Mouse (Mus musculus) urinary bladder, postnatal 10 days (tissue): ENCODE results near the gene Setd1b.
A peak's percentile ranks its signal among the peaks of the same experiment; 100 is the strongest.
"Not testable (repeated sequence)": the region's sequence is repeated elsewhere in the genome, so short reads cannot be mapped to it uniquely, and the experiment has no call there.

ENCODE experiments used
- DNase-seq: peaks from one replicate; pipeline ENCODE4 v3.0.0; 2022; ENCODE audit warnings: low spot score

Setd1b gene

GRCm38 (mm10) chr5:123162942-123163341, 20.9 kb downstream of the Setd1b start:
- DNase-seq, result no peak

GRCm38 (mm10) chr5:123166437-123166836, 24.4 kb downstream of the Setd1b start:
- no peak for DNase-seq

DNA sequence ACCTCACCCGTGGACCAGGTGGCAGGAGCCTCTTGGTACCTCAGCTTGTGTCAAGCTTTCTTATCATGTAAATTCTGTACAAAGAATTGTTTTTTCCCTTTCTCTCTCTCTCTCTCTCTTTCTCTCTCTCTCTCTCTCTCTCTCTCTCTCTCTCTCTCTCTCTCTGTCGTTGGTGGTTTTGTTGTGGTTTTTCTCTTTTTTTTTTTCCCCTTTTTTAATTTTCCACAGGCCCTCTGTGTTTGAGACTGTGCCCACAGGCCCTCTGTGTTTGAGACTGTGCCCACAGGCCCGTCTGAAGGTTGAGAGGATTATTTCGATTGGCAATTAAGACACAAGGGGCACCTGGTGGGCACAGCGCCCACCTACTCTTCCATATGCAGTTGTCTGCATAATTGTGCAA, 25.6 kb downstream of the Setd1b start:
- DNase-seq, result no peak

- DNase-seq, result no peak
These were observed 27.3 kb downstream of the Setd1b start, which contains the start of gene Psmd9 for GRCm38 (mm10) chr5:123169284-123169683. Psmd9 (plus strand) TSS chr5:123169413.

DNA sequence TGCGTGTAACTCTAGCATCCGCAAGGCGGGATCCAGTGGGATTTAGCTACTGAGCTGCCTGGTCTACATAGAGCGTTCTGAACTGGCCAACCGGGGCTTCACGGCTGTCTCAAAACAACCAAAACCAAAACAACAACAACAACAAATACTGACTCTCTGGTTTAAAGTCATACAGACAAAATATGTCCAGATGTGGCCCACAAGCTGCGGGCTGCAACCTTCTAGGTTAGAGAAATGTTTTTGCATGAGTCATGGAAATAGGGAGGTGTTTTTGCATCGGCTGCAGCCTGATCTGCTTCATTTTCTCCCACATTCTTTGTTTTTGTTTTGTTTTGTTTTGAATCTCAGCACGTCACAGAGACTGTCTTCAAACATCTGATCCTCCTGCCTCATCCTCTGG, 28.4 kb downstream of the Setd1b start:
- no peak for DNase-seq

DNA sequence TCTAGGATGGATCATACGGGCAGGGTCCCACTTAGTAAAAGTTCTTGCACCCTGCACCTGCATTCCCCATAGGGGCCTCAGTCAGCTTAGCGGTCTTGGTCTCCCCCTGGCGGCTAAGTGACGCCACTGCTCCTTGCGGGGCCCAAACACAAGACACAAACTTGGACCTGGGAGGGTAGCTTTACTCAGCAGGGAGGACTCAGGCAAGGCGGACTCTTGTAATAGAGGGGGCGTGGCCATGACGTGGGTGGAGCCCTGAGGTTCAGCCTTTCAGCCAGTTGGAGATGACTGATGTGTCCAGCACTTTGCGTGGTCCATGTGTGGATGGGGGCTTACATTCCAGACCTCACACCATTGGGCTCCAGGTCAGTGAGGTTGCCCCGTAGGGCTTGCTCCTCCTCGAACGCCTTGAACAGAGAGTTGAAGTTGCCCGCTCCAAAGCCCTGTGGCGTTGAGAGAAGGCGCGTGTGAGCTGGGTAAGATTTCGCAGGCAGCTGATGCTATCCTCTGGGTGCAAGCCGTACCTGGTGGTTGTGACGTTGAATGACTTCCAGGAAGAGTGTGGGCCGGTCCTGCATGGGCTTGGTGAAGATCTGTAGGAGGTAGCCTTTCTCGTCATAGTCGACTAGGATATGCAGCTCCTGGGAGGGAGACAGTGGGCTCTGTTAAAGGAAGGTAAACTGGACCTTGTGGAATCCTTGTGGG, 29.8 kb downstream of the Setd1b start:
- DNase-seq, result peak; percentile 75

- no peak for DNase-seq
These were observed 36.8 kb downstream of the Setd1b start for GRCm38 (mm10) chr5:123178792-123179191.

- no peak for DNase-seq
These were observed 38.4 kb downstream of the Setd1b start for GRCm38 (mm10) chr5:123180390-123180789.

- DNase-seq, result no peak
These were observed 39.5 kb downstream of the Setd1b start for GRCm38 (mm10) chr5:123181536-123181935.

DNA sequence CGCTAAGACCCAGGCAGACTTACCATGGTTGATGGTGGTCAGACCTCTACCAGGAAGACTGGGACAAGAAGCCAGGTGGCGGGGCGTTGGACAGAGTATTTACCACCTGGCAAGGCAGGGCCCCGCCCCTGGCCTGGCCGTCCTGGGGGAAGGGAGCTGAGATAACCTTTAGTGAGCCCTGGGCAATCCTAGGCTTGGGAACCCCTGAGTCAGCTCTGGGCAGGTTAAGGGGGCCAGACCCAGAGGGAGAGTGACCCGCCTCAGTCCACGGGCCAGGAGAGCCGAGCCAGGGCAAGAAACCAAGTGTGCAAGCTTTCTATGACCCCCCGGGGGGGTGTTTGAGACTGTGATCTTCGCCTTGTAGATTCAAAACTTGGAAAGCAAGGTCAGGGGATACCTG, 40.7 kb downstream of the Setd1b start, which contains the start of gene Hpd:
Gene Hpd, minus strand, starts transcription at position 77 of the 400 bp plus-strand sequence.
- DNase-seq, result no peak

DNA sequence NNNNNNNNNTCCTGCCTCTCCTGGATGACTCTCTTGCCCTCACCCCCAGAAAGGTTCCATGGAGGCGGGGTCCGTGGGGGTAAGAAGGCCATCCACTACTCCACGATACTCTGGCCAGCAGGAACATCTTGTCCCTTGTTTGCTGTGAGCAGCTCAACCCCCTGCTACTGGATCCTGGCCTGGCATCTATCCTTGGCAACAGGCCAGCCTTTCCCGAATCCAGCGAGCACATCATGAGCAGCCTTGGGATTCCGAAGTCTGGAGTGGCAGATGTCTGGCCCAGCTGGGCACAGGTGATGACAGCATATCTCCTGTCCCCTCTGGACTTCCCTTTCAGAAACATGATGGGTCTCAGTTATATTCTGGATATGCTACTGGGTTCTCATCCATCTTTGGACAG, 44.0 kb downstream of the Setd1b start:
- DNase-seq, result no peak

DNA sequence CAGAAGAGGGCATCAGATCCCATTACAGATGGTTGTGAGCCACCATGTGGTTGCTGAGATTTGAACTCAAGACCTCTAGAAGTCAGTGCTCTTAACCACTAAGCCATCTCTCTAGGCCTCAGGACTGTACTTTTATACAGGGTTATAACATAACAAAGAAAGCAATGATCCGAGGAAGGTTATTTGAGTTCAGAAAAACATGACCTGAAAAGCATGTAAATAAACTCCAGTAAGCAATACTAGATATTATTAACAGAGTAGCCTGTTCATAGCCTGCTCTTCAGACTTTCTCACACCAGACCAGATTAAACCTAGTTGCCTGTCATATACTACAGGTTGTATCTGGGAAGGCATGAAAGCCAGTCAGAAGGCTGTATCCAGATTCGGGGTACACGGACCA, 45.3 kb downstream of the Setd1b start:
- no peak for DNase-seq

GRCm38 (mm10) chr5:123190912-123191311, 48.9 kb downstream of the Setd1b start:
- no peak for DNase-seq

DNA sequence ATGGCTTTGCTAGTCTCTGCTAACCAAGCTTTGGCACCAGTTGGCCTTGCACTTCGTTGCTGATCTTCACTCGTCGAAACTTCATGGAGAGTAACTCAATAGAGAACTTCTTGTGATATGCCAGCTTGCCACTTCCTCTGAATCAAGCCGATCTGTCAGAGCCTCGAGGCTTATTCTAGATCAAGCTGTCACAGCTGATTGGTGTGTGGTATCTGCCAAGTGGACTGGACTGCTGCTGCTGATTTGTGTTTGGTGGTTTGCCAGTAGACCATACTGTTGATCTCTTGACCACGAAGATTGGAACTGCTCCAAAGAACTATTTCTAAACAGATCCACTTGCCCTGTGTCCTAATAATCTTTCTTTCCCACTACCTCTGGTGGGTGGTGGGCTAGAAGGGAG, 49.4 kb downstream of the Setd1b start:
- DNase-seq, result no peak

- no peak for DNase-seq
These were observed 50.7 kb downstream of the Setd1b start for GRCm38 (mm10) chr5:123192606-123193150.

GRCm38 (mm10) chr5:123193436-123193835, 51.4 kb downstream of the Setd1b start:
- no peak for DNase-seq

GRCm38 (mm10) chr5:123194856-123195255, 52.9 kb downstream of the Setd1b start:
- DNase-seq, result no peak

GRCm38 (mm10) chr5:123195500-123196000, 53.6 kb downstream of the Setd1b start:
- DNase-seq, result no peak

GRCm38 (mm10) chr5:123196746-123197145, 54.8 kb downstream of the Setd1b start:
- no peak for DNase-seq

GRCm38 (mm10) chr5:123198523-123198922, 56.5 kb downstream of the Setd1b start:
- no peak for DNase-seq

- not testable (repeated sequence) for DNase-seq
These were observed 59.0 kb downstream of the Setd1b start for GRCm38 (mm10) chr5:123200816-123201522.

DNA sequence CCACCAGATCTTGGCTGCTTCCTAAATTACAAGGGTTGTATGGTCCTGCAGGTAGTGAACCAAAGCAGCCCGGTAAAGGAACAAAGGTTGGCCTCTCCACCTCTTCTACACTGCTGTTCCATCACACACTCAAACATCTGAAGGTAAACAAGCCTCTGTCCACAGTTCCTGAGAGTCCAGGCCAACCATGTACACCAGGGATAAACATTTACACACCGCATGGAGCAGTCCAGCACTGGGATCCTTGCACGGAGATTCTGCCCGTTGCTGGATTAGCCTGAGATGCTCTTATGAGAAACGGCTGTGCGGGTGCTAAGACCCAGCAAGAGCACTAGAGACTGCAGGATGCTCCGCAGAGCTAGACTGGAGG, 59.5 kb downstream of the Setd1b start:
- DNase-seq, result no peak

- DNase-seq, result no peak
These were observed 60.0 kb downstream of the Setd1b start for GRCm38 (mm10) chr5:123201987-123202386.
